Mouse (Mus musculus): ENCODE data around the gene Slc6a16.

The Slc6a16 gene

DNA sequence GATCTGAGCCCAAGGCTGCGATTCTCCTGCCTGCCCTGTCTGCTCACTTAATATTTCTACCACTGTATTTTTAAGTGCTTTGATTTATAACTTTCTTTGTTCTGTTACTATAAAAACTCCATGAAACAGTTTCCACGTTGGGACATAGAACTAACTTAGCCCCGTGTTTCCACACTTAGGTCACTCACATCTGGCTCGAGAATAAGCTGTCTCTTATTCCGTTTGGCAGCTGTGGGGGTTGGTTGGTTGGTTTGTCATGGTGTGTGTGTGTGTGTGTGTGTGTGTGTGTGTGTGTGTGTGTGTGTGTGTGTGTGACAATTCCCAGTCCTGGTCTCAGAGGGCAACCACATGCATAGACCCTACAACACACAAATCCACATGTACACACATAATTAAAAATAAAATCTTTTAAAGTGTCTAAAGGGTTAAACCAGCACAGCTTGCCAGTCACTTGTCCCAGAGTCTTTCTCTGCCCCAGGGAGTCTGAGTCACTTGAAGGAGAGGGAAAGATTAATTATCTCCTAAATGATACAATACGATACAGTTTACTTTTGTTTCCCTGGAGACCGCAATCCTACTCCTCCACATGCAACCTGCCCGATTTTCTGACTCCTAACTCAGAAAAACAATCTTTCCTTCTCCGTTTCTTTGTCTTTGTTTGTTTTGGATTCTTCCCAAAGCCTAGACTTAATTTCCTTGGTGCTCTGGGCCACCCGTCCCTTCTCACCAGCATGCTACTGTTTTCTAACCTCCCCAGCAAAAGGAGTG, 72.0 kb downstream of the Slc6a16 start:
- DNase-seq (ENCODE audit: low read depth, low spot score) = no peak

DNA sequence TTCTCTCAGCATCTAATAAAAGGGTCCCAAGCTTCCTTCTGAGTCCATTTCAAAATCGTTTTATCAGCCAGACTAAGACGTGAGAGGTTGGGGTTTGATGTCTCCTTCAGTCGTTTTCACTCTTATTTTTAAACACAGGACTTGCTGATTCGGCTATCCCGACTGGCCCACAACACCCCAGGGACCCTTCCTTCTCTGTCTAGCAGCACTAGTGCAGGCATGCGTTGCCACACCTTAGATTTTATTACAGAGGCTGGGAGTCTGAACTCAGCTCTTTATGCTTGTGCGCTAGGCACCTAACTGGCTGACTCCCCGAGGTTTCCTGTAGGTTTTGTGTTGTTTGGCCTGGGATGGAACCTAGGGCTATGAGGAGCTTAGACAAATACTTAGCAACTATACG, 72.6 kb downstream of the Slc6a16 start:
- DNase-seq (ENCODE audit: low read depth, low spot score) = no peak

DNA sequence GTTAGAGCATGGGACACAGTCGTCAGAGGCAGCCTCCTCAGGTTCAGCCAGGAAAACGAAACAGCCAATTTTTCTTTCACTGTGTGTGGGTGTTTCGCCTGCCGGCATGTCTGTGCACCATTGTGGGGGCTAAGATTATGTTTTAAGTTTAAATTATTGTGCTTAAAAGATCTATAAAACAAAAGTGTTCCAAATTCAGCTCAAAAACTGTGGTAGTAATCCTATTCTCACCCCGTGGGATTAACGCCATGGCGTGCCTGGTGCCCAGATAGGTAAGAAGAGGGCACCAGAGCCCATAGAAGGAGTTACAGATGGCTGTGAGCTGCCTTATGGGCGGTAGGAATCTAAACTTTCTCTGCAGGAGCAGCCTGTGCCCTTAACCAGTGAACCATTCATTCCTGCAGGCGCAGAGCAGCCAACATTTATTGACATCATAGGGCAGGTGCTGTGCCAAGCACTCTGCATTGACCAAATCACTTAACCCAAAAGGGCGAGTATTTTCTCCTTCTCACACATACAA, 74.4 kb downstream of the Slc6a16 start:
- DNase-seq (ENCODE audit: low read depth, low spot score) = no peak

DNA sequence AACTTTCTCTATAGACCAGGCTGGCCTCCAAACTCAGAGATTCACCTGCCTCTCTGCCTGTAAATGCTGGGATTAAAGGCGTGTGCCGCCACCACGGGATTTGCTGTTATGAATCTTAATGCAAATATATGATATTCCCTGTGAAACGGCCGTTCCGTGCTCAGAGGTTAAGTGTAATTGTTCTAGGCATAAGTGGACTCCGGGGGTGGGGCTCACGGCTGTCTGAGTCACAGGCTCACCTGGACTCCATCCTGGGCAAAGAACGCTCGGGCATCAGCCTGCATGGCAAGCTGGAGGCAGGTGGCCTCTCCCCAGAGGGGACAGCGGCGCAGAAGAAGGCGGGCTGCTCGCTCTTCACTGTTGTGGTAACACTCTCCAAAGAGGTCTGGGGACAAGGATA, 75.7 kb downstream of the Slc6a16 start:
- no peak for DNase-seq (ENCODE audit: low read depth, low spot score)

DNA sequence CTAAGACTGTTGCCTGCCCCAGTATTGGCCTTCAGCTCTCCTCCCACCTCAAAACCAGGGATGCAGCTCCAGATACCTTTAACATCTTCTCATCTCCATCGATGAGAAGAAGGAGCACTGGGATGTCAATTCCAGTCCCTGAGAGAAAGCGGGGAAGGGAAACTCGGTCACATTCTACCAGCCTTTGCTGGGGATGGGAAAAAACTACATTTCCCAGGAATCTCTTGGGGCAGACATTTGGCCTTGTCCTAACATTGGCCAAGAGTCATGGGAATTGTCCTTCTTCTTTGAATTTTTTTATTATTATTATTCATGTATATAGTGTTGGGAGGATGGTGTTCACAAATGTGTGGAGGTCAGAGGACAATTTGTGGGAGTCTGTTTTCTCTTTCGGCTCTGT, 81.4 kb downstream of the Slc6a16 start:
- DNase-seq (ENCODE audit: low read depth, low spot score) = no peak

Data from brain, embryonic 18.5 days (tissue).